Mouse (Mus musculus) liver, embryonic 12.5 days (tissue): Measurements from ENCODE around the gene Vezf1. TPM values are rescaled to one million over a fixed set of nuclear protein-coding genes. Genes with fewer than 3 reads are reported as not detected.

ENCODE experiments used
- ATAC-seq: fragments of 200-750 bp; cut with Nextera tagmentation; 2 replicates; pipeline ENCODE4 v1.8.0; 2017; ENCODE audit warnings: moderate number of reproducible peaks, mild to moderate bottlenecking, moderate library complexity
- H3K27ac ChIP-seq: fragments of 300-500 bp; sonication (generic); 2 replicates; pipeline ENCODE4 v1.5.1; 2016; ENCODE audit warnings: mild to moderate bottlenecking
- H3K27me3 ChIP-seq: fragments of 300-500 bp; sonication (generic); replicated peaks from 2 replicates; pipeline ENCODE4 v1.6.1; 2016; ENCODE audit warnings: mild to moderate bottlenecking, moderate library complexity
- H3K36me3 ChIP-seq: fragments of 300-500 bp; sonication (generic); 2 replicates; pipeline ENCODE4 v1.6.1; 2016; ENCODE audit warnings: mild to moderate bottlenecking, moderate library complexity
- H3K4me1 ChIP-seq: fragments of 300-500 bp; sonication (generic); 2 replicates; pipeline ENCODE4 v1.6.1; 2016
- H3K4me2 ChIP-seq: fragments of 300-500 bp; sonication (generic); 2 replicates; pipeline ENCODE4 v1.6.1; 2016; ENCODE audit warnings: mild to moderate bottlenecking, moderate library complexity
- H3K4me3 ChIP-seq: fragments of 300-500 bp; sonication (generic); 2 replicates; pipeline ENCODE4 v1.5.1; 2016; ENCODE audit warnings: mild to moderate bottlenecking, moderate library complexity
- H3K9ac ChIP-seq: fragments of 300-500 bp; sonication (generic); 2 replicates; pipeline ENCODE4 v1.6.1; 2016; ENCODE audit warnings: mild to moderate bottlenecking, moderate library complexity
- H3K9me3 ChIP-seq: fragments of 300-500 bp; sonication (generic); replicated peaks from 2 replicates; pipeline ENCODE4 v1.6.1; 2016; ENCODE audit warnings: mild to moderate bottlenecking, moderate library complexity
- WGBS: fragments of 180-500 bp; shearing (Covaris S2); methylation state at CpG from one replicate; pipeline ENCODE4 v1.1.7; 2016; ENCODE audit not compliant: insufficient replicate concordance; 5-methylcytosine and 5-hydroxymethylcytosine counted together
- polyA plus RNA-seq: library from polyadenylated mRNA; unstranded; fragments of >200 nt; fragmentation: Nextera tagmentation; extraction: Ambion mirVana; gene quantifications from 2 replicates; pipeline ENCODE4 v1.2.1, GENCODE M21; 2016

Gene Vezf1
- polyA plus RNA-seq, 1 experiment from 2014 or later = 14.6 TPM

GRCm38 (mm10) chr11:88105494-88106291 is 37.6 kb downstream of the Vezf1 start:
- Histone ChIP-seq H3K9ac (no peak overlapping the region), H3K27ac (no peak overlapping the region), H3K4me1 (0 out of 2 replicates have a peak, but pooled peaks cover 5% of the 10 kb centered on the region), H3K36me3 (no peaks in the 10 kb centered on the region), H3K27me3 (peaks cover 21% of the 10 kb centered on the region), H3K4me3 (no peak overlapping the region), H3K4me2 (no peak overlapping the region), H3K9me3 (no peaks in the 10 kb centered on the region)
- WGBS = 46% methylated on average over 6 of the region's 6 CpGs
- no peak for ATAC-seq

- WGBS = 65% methylated on average over 8 of the region's 8 CpGs
- H3K27me3 ChIP-seq = peaks cover 16% of the 10 kb centered on the region
- H3K4me3 ChIP-seq = no peak overlapping the region
- no peak overlapping the region for H3K4me2 ChIP-seq
- no peak overlapping the region for H3K9ac ChIP-seq
- no peaks in the 10 kb centered on the region for H3K36me3 ChIP-seq
- no peak overlapping the region for H3K27ac ChIP-seq
- no peaks in the 10 kb centered on the region for H3K9me3 ChIP-seq
- ATAC-seq = no peak
- 0 out of 2 replicates have a peak, but pooled peaks cover 5% of the 10 kb centered on the region for H3K4me1 ChIP-seq
Observed at GRCm38 (mm10) chr11:88106292-88106554, 38.1 kb downstream of the Vezf1 start.

- Histone ChIP-seq H3K27ac (no peak overlapping the region), H3K36me3 (no peaks in the 10 kb centered on the region), H3K4me3 (no peak overlapping the region), H3K4me1 (0 out of 2 replicates have a peak, but pooled peaks cover 5% of the 10 kb centered on the region), H3K27me3 (peaks cover 5% of the 10 kb centered on the region), H3K4me2 (no peak overlapping the region), H3K9ac (no peak overlapping the region), H3K9me3 (no peaks in the 10 kb centered on the region)
- WGBS = 23% methylated on average over 4 of the region's 4 CpGs
- ATAC-seq = no peak
Observed at GRCm38 (mm10) chr11:88107365-88107764, 39.3 kb downstream of the Vezf1 start.

- Histone ChIP-seq H3K4me2 (no peak overlapping the region), H3K27ac (no peak overlapping the region), H3K9me3 (no peaks in the 10 kb centered on the region), H3K4me3 (no peak overlapping the region), H3K9ac (no peak overlapping the region), H3K36me3 (no peaks in the 10 kb centered on the region), H3K27me3 (peaks cover 7% of the 10 kb centered on the region), H3K4me1 (peaks cover 23% of the 10 kb centered on the region)
- 68% methylated on average over 9 of the region's 9 CpGs for WGBS
- no peak for ATAC-seq
Observed at GRCm38 (mm10) chr11:88110031-88110594, 42.0 kb downstream of the Vezf1 start.

GRCm38 (mm10) chr11:88112078-88112477 is 44.0 kb downstream of the Vezf1 start:
- H3K9ac ChIP-seq = no peak overlapping the region
- ATAC-seq = no peak
- 73% methylated on average over 13 of the region's 13 CpGs for WGBS
- H3K36me3 ChIP-seq = no peaks in the 10 kb centered on the region
- peaks cover 14% of the 10 kb centered on the region for H3K27me3 ChIP-seq
- peaks cover 25% of the 10 kb centered on the region for H3K4me1 ChIP-seq
- no peak overlapping the region for H3K4me2 ChIP-seq
- H3K27ac ChIP-seq = no peak overlapping the region
- H3K9me3 ChIP-seq = no peaks in the 10 kb centered on the region
- H3K4me3 ChIP-seq = no peak overlapping the region

- H3K4me1 ChIP-seq = peaks cover 32% of the 10 kb centered on the region
- peaks cover 19% of the 10 kb centered on the region for H3K27me3 ChIP-seq
- 75% methylated on average over 7 of the region's 7 CpGs for WGBS
- H3K4me3 ChIP-seq = no peak overlapping the region
- no peak for ATAC-seq
- H3K4me2 ChIP-seq = no peak overlapping the region
- H3K36me3 ChIP-seq = no peaks in the 10 kb centered on the region
- H3K9ac ChIP-seq = no peak overlapping the region
- H3K9me3 ChIP-seq = no peaks in the 10 kb centered on the region
- H3K27ac ChIP-seq = no peak overlapping the region
Observed at GRCm38 (mm10) chr11:88112677-88113333, 44.7 kb downstream of the Vezf1 start.

GRCm38 (mm10) chr11:88113543-88114271 is 45.6 kb downstream of the Vezf1 start:
- no peak overlapping the region for H3K27ac ChIP-seq
- H3K4me3 ChIP-seq = no peak overlapping the region
- no peaks in the 10 kb centered on the region for H3K9me3 ChIP-seq
- H3K4me2 ChIP-seq = no peak overlapping the region
- H3K9ac ChIP-seq = 0 out of 2 replicates have a peak overlapping the region, but pooled peaks have one; percentile 18
- no peak for ATAC-seq
- H3K4me1 ChIP-seq = peaks cover 41% of the 10 kb centered on the region
- 47% methylated on average over 6 of the region's 6 CpGs for WGBS
- H3K36me3 ChIP-seq = no peaks in the 10 kb centered on the region
- H3K27me3 ChIP-seq = peaks cover 24% of the 10 kb centered on the region

GRCm38 (mm10) chr11:88114871-88115301 is 46.8 kb downstream of the Vezf1 start:
- H3K4me2 ChIP-seq = no peak overlapping the region
- no peaks in the 10 kb centered on the region for H3K36me3 ChIP-seq
- peaks cover 32% of the 10 kb centered on the region for H3K27me3 ChIP-seq
- H3K4me1 ChIP-seq = peaks cover 51% of the 10 kb centered on the region
- H3K9ac ChIP-seq = no peak overlapping the region
- no peaks in the 10 kb centered on the region for H3K9me3 ChIP-seq
- peak overlapping the region; percentile 50; the same call in 1 of the 2 replicates for H3K27ac ChIP-seq
- 34% methylated on average over 8 of the region's 8 CpGs for WGBS
- 0 out of 2 replicates have a peak, but pooled peaks have one; percentile 30 for ATAC-seq
- H3K4me3 ChIP-seq = no peak overlapping the region

GRCm38 (mm10) chr11:88116568-88116967 is 48.5 kb downstream of the Vezf1 start:
- Histone ChIP-seq H3K36me3 (no peaks in the 10 kb centered on the region), H3K9ac (no peak overlapping the region), H3K4me1 (peaks cover 51% of the 10 kb centered on the region), H3K9me3 (no peaks in the 10 kb centered on the region), H3K4me2 (no peak overlapping the region), H3K27me3 (peaks cover 40% of the 10 kb centered on the region), H3K4me3 (no peak overlapping the region), H3K27ac (no peak overlapping the region)
- ATAC-seq = no peak
- 53% methylated on average over 6 of the region's 6 CpGs for WGBS

GRCm38 (mm10) chr11:88117356-88118090 is 49.4 kb downstream of the Vezf1 start:
- no peaks in the 10 kb centered on the region for H3K9me3 ChIP-seq
- H3K4me1 ChIP-seq = peaks cover 51% of the 10 kb centered on the region
- H3K27me3 ChIP-seq = peaks cover 41% of the 10 kb centered on the region
- no peak overlapping the region for H3K4me3 ChIP-seq
- no peaks in the 10 kb centered on the region for H3K36me3 ChIP-seq
- ATAC-seq = no peak
- 23% methylated on average over 10 of the region's 10 CpGs for WGBS
- no peak overlapping the region for H3K4me2 ChIP-seq
- H3K27ac ChIP-seq = no peak overlapping the region
- H3K9ac ChIP-seq = no peak overlapping the region

GRCm38 (mm10) chr11:88118091-88118440 is 50.0 kb downstream of the Vezf1 start:
- Histone ChIP-seq H3K9me3 (no peaks in the 10 kb centered on the region), H3K4me2 (no peak overlapping the region), H3K9ac (no peak overlapping the region), H3K4me3 (no peak overlapping the region), H3K27ac (no peak overlapping the region), H3K27me3 (peaks cover 41% of the 10 kb centered on the region), H3K4me1 (peaks cover 53% of the 10 kb centered on the region), H3K36me3 (no peaks in the 10 kb centered on the region)
- ATAC-seq = no peak
- WGBS = 43% methylated on average over 6 of the region's 6 CpGs
